Mouse (Mus musculus) testis, postnatal 14 days (tissue): Measurements from ENCODE around the gene Dsn1.
A peak's percentile ranks its signal among the peaks of the same experiment; 100 is the strongest.

Experiments used
- DNase-seq: peaks from one replicate; pipeline ENCODE4 v3.0.0; 2021; ENCODE audit warnings: low spot score

Gene Dsn1

GRCm38 (mm10) chr2:156967388-156967787 lies 39.6 kb downstream of the Dsn1 start:
- no peak for DNase-seq

- peak; percentile 55 for DNase-seq
Observed at GRCm38 (mm10) chr2:156963891-156964290, 43.1 kb downstream of the Dsn1 start.

DNA sequence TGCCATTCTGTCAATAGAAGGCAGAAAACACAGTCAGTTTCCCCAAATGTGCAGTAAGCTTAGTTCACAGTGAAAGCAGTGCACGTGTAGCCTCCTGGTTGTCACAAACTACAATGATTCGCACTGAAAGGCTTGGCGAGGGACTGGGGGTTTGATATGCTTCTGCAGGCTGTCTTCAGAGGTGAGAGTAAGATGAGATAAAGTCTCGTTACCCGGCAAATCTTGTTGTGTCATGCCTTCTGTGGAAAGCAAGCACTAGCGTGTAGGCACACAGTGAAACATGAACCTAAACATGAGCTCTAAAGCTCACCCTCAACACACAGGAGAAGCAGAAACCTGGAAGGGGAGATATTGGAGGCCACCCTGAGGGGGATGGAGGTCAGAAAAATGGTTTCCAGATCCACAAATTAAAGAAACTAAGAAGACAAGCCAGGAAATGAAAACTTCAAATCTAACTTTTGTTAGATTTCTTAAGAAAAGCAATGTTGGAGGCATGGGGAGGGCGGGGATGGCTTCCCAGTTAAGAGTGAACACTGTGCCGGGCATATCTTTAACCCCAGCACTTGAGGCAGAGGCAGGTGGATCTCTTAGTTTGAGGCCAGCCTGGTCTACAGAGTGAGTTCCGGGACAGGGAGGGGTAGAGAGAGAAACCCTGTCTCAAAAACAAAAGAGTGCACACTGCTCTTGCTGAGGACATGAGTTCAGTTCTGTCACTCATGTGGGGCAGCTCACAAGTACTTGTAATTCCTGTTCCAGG lies 48.3 kb downstream of the Dsn1 start:
- DNase-seq = no peak

DNA sequence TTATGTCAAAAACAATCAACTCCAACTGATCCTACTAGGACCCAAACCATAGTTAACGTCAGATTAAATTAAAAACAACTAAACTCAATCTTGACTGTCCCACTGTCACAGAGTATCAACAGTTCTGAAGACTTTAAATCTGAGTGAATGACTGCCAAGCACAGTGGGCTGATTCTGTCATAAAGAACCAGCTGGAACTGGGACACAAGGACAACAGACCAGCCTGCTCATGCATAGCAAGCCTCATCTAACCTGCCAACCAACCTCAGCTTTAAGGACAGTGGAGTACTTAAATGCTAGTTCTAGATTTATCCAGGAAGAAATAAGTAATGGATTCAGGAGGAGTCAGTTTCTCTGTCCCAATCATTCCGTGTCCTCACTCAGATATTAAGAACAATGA lies 49.9 kb downstream of the Dsn1 start:
- no peak for DNase-seq

GRCm38 (mm10) chr2:156956306-156956705 lies 50.6 kb downstream of the Dsn1 start:
- no peak for DNase-seq

GRCm38 (mm10) chr2:156954463-156954862 lies 52.5 kb downstream of the Dsn1 start:
- DNase-seq = no peak

GRCm38 (mm10) chr2:156951301-156952094 lies 55.5 kb downstream of the Dsn1 start:
- no peak for DNase-seq

- DNase-seq = no peak
Observed at GRCm38 (mm10) chr2:156950816-156951215, 56.1 kb downstream of the Dsn1 start.
